Mouse (Mus musculus) brain, adult 2 months (tissue): ENCODE data around the gene Fosb.
A peak's percentile ranks its signal among the peaks of the same experiment; 100 is the strongest.

Source experiments
- DNase-seq: peaks from one replicate; pipeline ENCODE4 v3.0.0; 2011; ENCODE audit warnings: low read depth, low spot score

Gene Fosb

GRCm38 (mm10) chr7:19309884-19310641 lies at the start of gene Fosb:
TSS of gene Fosb (minus strand) at chr7:19310051.
- peak; percentile 98 for DNase-seq

- peak; percentile 96 for DNase-seq
Observed at GRCm38 (mm10) chr7:19359299-19359891, 49.5 kb upstream of the Fosb start, which contains the start of the genes Cd3eap and Ppp1r13l. TSS of gene Cd3eap (minus strand) at chr7:19359483. TSS of gene Ppp1r13l (plus strand) at chr7:19359749.

- DNase-seq: no peak
Observed at GRCm38 (mm10) chr7:19358634-19359033, 48.8 kb upstream of the Fosb start.

- no peak for DNase-seq
Observed at GRCm38 (mm10) chr7:19357381-19358375, 47.8 kb upstream of the Fosb start.

- no peak for DNase-seq
Observed at GRCm38 (mm10) chr7:19356311-19356710, 46.5 kb upstream of the Fosb start.

- DNase-seq: no peak
Observed at GRCm38 (mm10) chr7:19354991-19355390, 45.1 kb upstream of the Fosb start.

GRCm38 (mm10) chr7:19350221-19350620 lies 40.4 kb upstream of the Fosb start:
- DNase-seq: no peak

GRCm38 (mm10) chr7:19349188-19349915 lies 39.5 kb upstream of the Fosb start:
- no peak for DNase-seq

GRCm38 (mm10) chr7:19344938-19345471 lies 35.2 kb upstream of the Fosb start:
- peak; percentile 99 for DNase-seq

- DNase-seq: no peak
Observed at GRCm38 (mm10) chr7:19344237-19344847, 34.5 kb upstream of the Fosb start, which contains the start of gene Ercc1. TSS of gene Ercc1 (plus strand) at chr7:19344778.

- peak; percentile 91 for DNase-seq
Observed at GRCm38 (mm10) chr7:19343210-19343808, 33.5 kb upstream of the Fosb start.

GRCm38 (mm10) chr7:19342481-19343027 lies 32.7 kb upstream of the Fosb start:
- DNase-seq: peak; percentile 92

- DNase-seq: peak; percentile 74
Observed at GRCm38 (mm10) chr7:19341761-19342409, 32.0 kb upstream of the Fosb start.

GRCm38 (mm10) chr7:19341250-19341649 lies 31.4 kb upstream of the Fosb start:
- DNase-seq: no peak

GRCm38 (mm10) chr7:19338596-19338995 lies 28.7 kb upstream of the Fosb start:
- no peak for DNase-seq

- no peak for DNase-seq
Observed at GRCm38 (mm10) chr7:19338060-19338459, 28.2 kb upstream of the Fosb start.

- peak; percentile 65 for DNase-seq
Observed at GRCm38 (mm10) chr7:19337122-19337521, 27.3 kb upstream of the Fosb start.

GRCm38 (mm10) chr7:19335583-19335982 lies 25.7 kb upstream of the Fosb start:
- DNase-seq: no peak

GRCm38 (mm10) chr7:19332709-19333352 lies 23.0 kb upstream of the Fosb start:
- DNase-seq: peak; percentile 94
